26 mouse cellular contexts compared by ENCODE assay signal in genomic region chr8:3421507-3421906, GRCm38 (mm10). TPM values are rescaled to one million over a fixed set of nuclear protein-coding genes. Genes with fewer than 3 reads are reported as not detected.
DNase-seq lines count a peak whose midpoint lies in the region; ATAC-seq lines count a peak whose summit lies in the region.
"Had no signal": no experiment of that assay in that cellular context is flagged by ENCODE, and none has a peak within 500 bp of the region (broad histone marks: within the 10 kb centered on the region; RNA-seq: fewer than 3 reads in every experiment).

No protein-coding gene starts in this region.

- 0 out of 2 replicates have a peak, but pooled peaks have one; percentile 22 for ATAC-seq in forebrain, embryonic 16.5 days
- no peak for ATAC-seq in forebrain, embryonic 14.5 days
- ATAC-seq in liver, embryonic 11.5 days (replicated peaks; ENCODE audit: low FRiP score) = no peak
- ATAC-seq in intestine, embryonic 15.5 days = no peak
- ATAC-seq: activated CD4-positive, CD25-positive, alpha-beta regulatory T cell, adult 4 months; CD4-positive, CD25-positive, alpha-beta regulatory T cell, adult 4 months; Patski had no signal

- 95% methylated on average over 5 of the region's 5 CpGs for WGBS in forebrain, embryonic 16.5 days
- WGBS in forebrain, embryonic 14.5 days = 94% methylated on average over 5 of the region's 5 CpGs
- WGBS in liver, embryonic 11.5 days = 81% methylated on average over 5 of the region's 5 CpGs
- 89% methylated on average over 5 of the region's 5 CpGs for WGBS in intestine, embryonic 15.5 days

- H3K27ac ChIP-seq in forebrain, embryonic 16.5 days (ENCODE audit: low read length) = no peak overlapping the region
- no peak overlapping the region for H3K27ac ChIP-seq in forebrain, embryonic 14.5 days (ENCODE audit: low read depth, low read length)
- H3K27ac ChIP-seq in liver, embryonic 11.5 days (ENCODE audit: low read depth, low read length) = no peak overlapping the region
- no peak overlapping the region for H3K27ac ChIP-seq in intestine, embryonic 15.5 days

- no peak overlapping the region for H3K4me2 ChIP-seq in forebrain, embryonic 16.5 days (ENCODE audit: low read length)
- no peak overlapping the region for H3K4me2 ChIP-seq in forebrain, embryonic 14.5 days (ENCODE audit: low read length)
- H3K4me2 ChIP-seq in liver, embryonic 11.5 days = no peak overlapping the region
- no peak overlapping the region for H3K4me2 ChIP-seq in intestine, embryonic 15.5 days (replicated peaks)

- no peaks in the 10 kb centered on the region for H3K27me3 ChIP-seq in forebrain, embryonic 16.5 days (replicated peaks; ENCODE audit: control insufficient read depth, insufficient read depth, low read length)
- H3K27me3 ChIP-seq in forebrain, embryonic 14.5 days (replicated peaks; ENCODE audit: control insufficient read depth, insufficient read depth, low read length) = no peaks in the 10 kb centered on the region
- H3K27me3 ChIP-seq in liver, embryonic 11.5 days (replicated peaks; ENCODE audit: control insufficient read depth, insufficient read depth, low read length) = no peaks in the 10 kb centered on the region
- no peaks in the 10 kb centered on the region for H3K27me3 ChIP-seq in intestine, embryonic 15.5 days (replicated peaks)
- H3K27me3 ChIP-seq: CH12.LX, Patski had no signal

- H3K4me1 ChIP-seq in forebrain, embryonic 16.5 days (replicated peaks; ENCODE audit: control insufficient read depth, insufficient read depth, low read length) = peaks cover 10% of the 10 kb centered on the region
- H3K4me1 ChIP-seq in forebrain, embryonic 14.5 days (ENCODE audit: control insufficient read depth, insufficient read depth, low read length) = peaks cover 14% of the 10 kb centered on the region
- peaks cover 16% of the 10 kb centered on the region for H3K4me1 ChIP-seq in liver, embryonic 11.5 days (replicated peaks; ENCODE audit: control insufficient read depth, insufficient read depth, low read length)
- H3K4me1 ChIP-seq in intestine, embryonic 15.5 days (replicated peaks) = peaks cover 3% of the 10 kb centered on the region; the same call in 1 of the 2 replicates

- no peaks in the 10 kb centered on the region for H3K9me3 ChIP-seq in forebrain, embryonic 16.5 days (ENCODE audit: control insufficient read depth, low read length)
- H3K9me3 ChIP-seq in forebrain, embryonic 14.5 days (replicated peaks; ENCODE audit: control insufficient read depth, low read length) = no peaks in the 10 kb centered on the region
- H3K9me3 ChIP-seq in liver, embryonic 11.5 days (ENCODE audit: control insufficient read depth, low read length) = no peaks in the 10 kb centered on the region
- H3K9me3 ChIP-seq in intestine, embryonic 15.5 days = no peaks in the 10 kb centered on the region
- H3K9me3 ChIP-seq: G1E had no signal

- DNase-seq in forebrain, embryonic 14.5 days (ENCODE audit: low spot score) = no peak
- DNase-seq in ES-CJ7 (ENCODE audit: low read depth, low spot score) (peak; percentile 56), R1 (ENCODE audit: low read depth, low spot score) (peak; percentile 41), ZHBTc4 (ENCODE audit: low read depth, low spot score) (peak; percentile 52)
- no peak for DNase-seq in urinary bladder, postnatal 14 days (ENCODE audit: low spot score)
- DNase-seq in liver, embryonic 11.5 days (ENCODE audit: low spot score) = no peak
- DNase-seq: adrenal gland, adult 2 months; adrenal gland, adult 8-10 months; adrenal gland, postnatal 10 days; adrenal gland, postnatal 14 days; adrenal gland, postnatal 25 days; adrenal gland, postnatal 36 days; B cell, adult 2 months; cerebellum, adult 11 months; cerebellum, adult 11-12 months; cerebellum, adult 18-20 months; cerebellum, adult 2 months; cerebellum, adult 8-10 months had no signal

- no peak overlapping the region for H3K4me3 ChIP-seq in forebrain, embryonic 16.5 days (replicated peaks; ENCODE audit: low read length)
- no peak overlapping the region for H3K4me3 ChIP-seq in forebrain, embryonic 14.5 days (ENCODE audit: low read depth, low read length)
- no peak overlapping the region for H3K4me3 ChIP-seq in liver, embryonic 11.5 days (ENCODE audit: low read depth, low read length)
- no peak overlapping the region for H3K4me3 ChIP-seq in intestine, embryonic 15.5 days (replicated peaks)

- no peak overlapping the region for H3K9ac ChIP-seq in forebrain, embryonic 16.5 days (replicated peaks; ENCODE audit: low read depth, low read length)
- H3K9ac ChIP-seq in forebrain, embryonic 14.5 days (ENCODE audit: low read length) = no peak overlapping the region
- H3K9ac ChIP-seq in liver, embryonic 11.5 days (ENCODE audit: low read depth, low read length) = no peak overlapping the region
- H3K9ac ChIP-seq in intestine, embryonic 15.5 days = no peak overlapping the region

- no peaks in the 10 kb centered on the region for H3K36me3 ChIP-seq in forebrain, embryonic 16.5 days (ENCODE audit: control insufficient read depth, insufficient read depth)
- no peaks in the 10 kb centered on the region for H3K36me3 ChIP-seq in forebrain, embryonic 14.5 days (ENCODE audit: control insufficient read depth, insufficient read depth, low read length)
- no peaks in the 10 kb centered on the region for H3K36me3 ChIP-seq in liver, embryonic 11.5 days (ENCODE audit: control insufficient read depth, insufficient read depth, low read length)
- no peaks in the 10 kb centered on the region for H3K36me3 ChIP-seq in intestine, embryonic 15.5 days

RNA-seq across cellular contexts. Expression of gene Arhgef18, which starts 28.7 kb away (rescaled TPM):
- polyA plus RNA-seq in forebrain, embryonic 16.5 days (2015; fragmentation: Nextera tagmentation; extraction: Ambion mirVana) = 12.5 and 12.9 TPM in 2 replicates
- 8.6 and 11.5 TPM in 2 replicates for polyA plus RNA-seq in forebrain, embryonic 14.5 days (2014; fragmentation: Nextera tagmentation; extraction: Ambion mirVana)
- 5.2 and 6.4 TPM in 2 replicates for polyA plus RNA-seq in liver, embryonic 11.5 days (2014; fragmentation: Nextera tagmentation; extraction: Ambion mirVana)
- 6.6 and 7.0 TPM in 2 replicates for polyA plus RNA-seq in intestine, embryonic 15.5 days (2015; fragmentation: Nextera tagmentation; extraction: Ambion mirVana)

RNA-seq across cellular contexts. Expression of gene Pex11g, which starts 46.0 kb away (rescaled TPM):
- polyA plus RNA-seq in forebrain, embryonic 16.5 days (2015; fragmentation: Nextera tagmentation; extraction: Ambion mirVana) = 3.0 and 3.7 TPM in 2 replicates
- 1.9 and 2.3 TPM in 2 replicates for polyA plus RNA-seq in forebrain, embryonic 14.5 days (2014; fragmentation: Nextera tagmentation; extraction: Ambion mirVana)
- polyA plus RNA-seq in liver, embryonic 11.5 days (2014; fragmentation: Nextera tagmentation; extraction: Ambion mirVana) = 3.4 and 4.3 TPM in 2 replicates
- 8.9 and 15.2 TPM in 2 replicates for polyA plus RNA-seq in intestine, embryonic 15.5 days (2015; fragmentation: Nextera tagmentation; extraction: Ambion mirVana)

RNA-seq across cellular contexts. Expression of gene Tex45, which starts 49.2 kb away (rescaled TPM):
- polyA plus RNA-seq in forebrain, embryonic 16.5 days (2015; fragmentation: Nextera tagmentation; extraction: Ambion mirVana) = 0.16 TPM in 2 replicates
- 0.14 and 0.18 TPM in 2 replicates for polyA plus RNA-seq in forebrain, embryonic 14.5 days (2014; fragmentation: Nextera tagmentation; extraction: Ambion mirVana)
- polyA plus RNA-seq in liver, embryonic 11.5 days (2014; fragmentation: Nextera tagmentation; extraction: Ambion mirVana) = not detected in 2 replicates
- polyA plus RNA-seq in intestine, embryonic 15.5 days (2015; fragmentation: Nextera tagmentation; extraction: Ambion mirVana) = not detected in 2 replicates
- polyA plus RNA-seq: activated CD4-positive, CD25-positive, alpha-beta regulatory T cell, adult 4 months; C2C12; CD4-positive, CD25-positive, alpha-beta regulatory T cell, adult 4 months; G1E; Patski had no signal

Comparison
In these comparisons a context has a peak if more than half of its experiments do, and no peak if none do; other contexts are left out.
1. DNase-seq: peak in ES-CJ7 (single experiment), R1 (single experiment) and ZHBTc4 (single experiment); none in forebrain, embryonic 14.5 days (single experiment), urinary bladder, postnatal 14 days (single experiment) and liver, embryonic 11.5 days (single experiment).